Mouse (Mus musculus) bone marrow macrophage, adult 2 months (primary cell): ENCODE measurements around the gene Scn5a.

ENCODE experiments used
- CTCF ChIP-seq: IDR thresholded peaks from 2 replicates; pipeline ENCODE4 v1.5.1; 2012; ENCODE audit warnings: low read depth, mild to moderate bottlenecking, low read length, moderate library complexity
- POLR2A ChIP-seq: IDR thresholded peaks from 2 replicates; pipeline ENCODE4 v1.6.1; 2012; ENCODE audit warnings: mild to moderate bottlenecking, low read depth, low read length, borderline replicate concordance

- TF ChIP-seq CTCF (no peak), POLR2A (no peak)
These were observed 41.0 kb downstream of the Scn5a start for GRCm38 (mm10) chr9:119537823-119538222.
